Mouse (Mus musculus): ENCODE data around the gene Dpp6.

The Dpp6 gene

GRCm38 (mm10) chr5:27716026-27716425 lies 899.0 kb downstream of the Dpp6 start:
- in situ Hi-C loops (cut with MboI; ENCODE audit: unreplicated experiment in 2 of 2), result no loop called here

GRCm38 (mm10) chr5:27717301-27717700 lies 900.3 kb downstream of the Dpp6 start:
- in situ Hi-C loops (cut with MboI; ENCODE audit: unreplicated experiment in 2 of 2), result no loop called here

- in situ Hi-C loops (cut with MboI; ENCODE audit: unreplicated experiment in 2 of 2), result no loop called here
Measured at GRCm38 (mm10) chr5:27719311-27719710, 902.3 kb downstream of the Dpp6 start.

GRCm38 (mm10) chr5:27724460-27724859 lies 907.5 kb downstream of the Dpp6 start:
- in situ Hi-C loops (cut with MboI; ENCODE audit: unreplicated experiment in 2 of 2), result no loop called here

GRCm38 (mm10) chr5:27730666-27731065 lies 913.7 kb downstream of the Dpp6 start:
- in situ Hi-C loops (cut with MboI; ENCODE audit: unreplicated experiment in 2 of 2), result loop anchor here (10.0 to 25.0 kb wide), 3 partner anchors 264 to 1557 kb away; no protein-coding TSS in a partner anchor

GRCm38 (mm10) chr5:27731392-27731791 lies 914.4 kb downstream of the Dpp6 start:
- in situ Hi-C loops (cut with MboI; ENCODE audit: unreplicated experiment in 2 of 2), result loop anchor here (10.0 to 25.0 kb wide), 3 partner anchors 263 to 1556 kb away; no protein-coding TSS in a partner anchor

GRCm38 (mm10) chr5:27732288-27732868 lies 915.4 kb downstream of the Dpp6 start:
- in situ Hi-C loops (cut with MboI; ENCODE audit: unreplicated experiment in 2 of 2), result loop anchor here (10.0 to 25.0 kb wide), 3 partner anchors 262 to 1555 kb away; no protein-coding TSS in a partner anchor

- in situ Hi-C loops (cut with MboI; ENCODE audit: unreplicated experiment in 2 of 2), result loop anchor here (5.0 to 25.0 kb wide), 6 partner anchors 258 to 1550 kb away; no protein-coding TSS in a partner anchor
Measured at GRCm38 (mm10) chr5:27737168-27737567, 920.2 kb downstream of the Dpp6 start.

GRCm38 (mm10) chr5:27739216-27739615 lies 922.2 kb downstream of the Dpp6 start:
- in situ Hi-C loops (cut with MboI; ENCODE audit: unreplicated experiment in 2 of 2), result loop anchor here (5.0 to 25.0 kb wide), 6 partner anchors 256 to 1548 kb away; no protein-coding TSS in a partner anchor

- in situ Hi-C loops (cut with MboI; ENCODE audit: unreplicated experiment in 2 of 2), result loop anchor here in 1 of 2 experiments (10.0 to 25.0 kb wide), 3 partner anchors 100 to 1542 kb away; partner anchors contain the start of gene Htr5a
Measured at GRCm38 (mm10) chr5:27744944-27745343, 927.9 kb downstream of the Dpp6 start.

- in situ Hi-C loops (cut with MboI; ENCODE audit: unreplicated experiment in 2 of 2), result no loop called here
Measured at GRCm38 (mm10) chr5:27765780-27766179, 948.8 kb downstream of the Dpp6 start.

GRCm38 (mm10) chr5:27767948-27768347 lies 950.9 kb downstream of the Dpp6 start:
- in situ Hi-C loops (cut with MboI; ENCODE audit: unreplicated experiment in 2 of 2), result no loop called here

Measured in v-Abl transformed pro-B cells (cell line).